Mouse (Mus musculus): ENCODE results near the gene Map3k3. TPM values are rescaled to one million over a fixed set of nuclear protein-coding genes. Genes with fewer than 3 reads are reported as not detected.
A peak's percentile ranks its signal among the peaks of the same experiment; 100 is the strongest.

Map3k3 gene
- total RNA-seq (2021): 10 to 100 TPM; 26.7 to 27.7 TPM
- long read RNA-seq, partial matches to known transcripts: 4 of 7 reads
- long read RNA-seq, other reads (novel, unspliced or antisense): 1 of 7 reads

DNA sequence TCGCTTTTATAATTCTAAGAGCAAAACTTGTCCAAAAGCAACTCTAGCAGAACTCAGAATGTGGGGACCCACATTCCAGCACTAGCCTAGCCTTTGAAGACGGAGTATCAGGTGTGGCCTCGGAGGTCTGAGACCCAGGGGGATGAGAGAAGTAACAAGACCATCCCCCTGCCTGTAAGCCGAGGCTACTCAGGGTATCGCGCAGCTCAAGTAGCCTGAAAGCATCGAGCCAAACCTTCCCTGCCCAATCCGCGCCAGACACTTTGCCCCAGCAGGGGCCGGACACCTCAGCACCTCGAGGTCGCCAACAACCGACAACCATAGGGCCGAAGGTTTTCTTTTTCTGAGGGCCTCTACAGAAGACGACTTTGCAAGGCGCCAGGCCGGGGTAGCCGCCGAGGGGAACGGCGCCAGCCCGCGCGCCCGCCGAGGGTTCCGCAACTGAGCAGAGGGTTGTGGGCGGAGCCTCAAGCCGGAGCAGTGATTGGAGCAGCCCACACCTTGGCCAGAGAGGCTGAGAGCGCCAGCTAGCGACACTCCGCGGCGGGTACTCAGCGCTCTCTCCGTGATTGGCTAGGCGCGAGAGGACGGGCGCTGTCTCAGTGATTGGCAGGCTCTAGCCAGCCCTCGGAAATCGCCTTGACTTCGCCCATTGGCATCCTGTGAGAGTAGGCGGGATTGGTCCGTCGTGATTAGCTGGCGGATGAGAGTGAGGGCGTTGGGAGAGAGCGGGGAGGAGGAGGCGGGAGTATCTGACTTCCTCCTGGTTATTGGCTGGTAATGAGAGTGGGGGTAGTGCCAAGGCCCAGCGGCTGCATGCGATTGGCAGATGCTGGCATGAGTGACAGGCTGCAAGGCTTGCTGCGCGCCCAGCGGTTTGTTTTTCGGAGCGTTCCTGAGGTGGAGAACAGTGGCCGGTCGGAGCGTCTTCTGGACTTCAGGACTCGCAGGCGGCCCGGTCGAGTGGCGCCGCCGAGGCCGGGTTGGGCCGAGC lies at the start of gene Map3k3:
Gene Map3k3, plus strand, starts transcription at position 906 of the 994 bp plus-strand sequence.
- peak; percentile 98 to 99 for DNase-seq (ENCODE audit: low spot score in 2 of 2)

DNA sequence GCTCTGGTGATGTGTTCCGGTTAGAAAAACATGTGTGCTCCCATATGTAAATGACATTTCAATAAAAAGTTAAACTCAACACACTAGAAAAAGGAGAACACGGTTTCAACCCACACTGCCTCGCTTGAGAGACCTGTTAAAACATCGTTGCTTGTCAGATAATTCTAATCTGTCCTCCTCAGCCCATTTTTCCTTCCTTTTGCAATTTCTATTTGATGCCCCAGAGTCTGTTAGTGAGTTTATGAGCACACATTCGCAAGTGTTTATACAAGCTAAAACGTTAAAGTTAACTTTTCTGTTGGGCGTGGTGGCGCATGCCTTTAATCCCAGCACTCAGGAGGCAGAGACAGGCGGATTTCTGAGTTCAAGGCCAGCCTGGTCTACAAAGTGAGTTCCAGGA lies 49.4 kb upstream of the Map3k3 start:
- no peak for DNase-seq (ENCODE audit: low spot score in 2 of 2)

DNA sequence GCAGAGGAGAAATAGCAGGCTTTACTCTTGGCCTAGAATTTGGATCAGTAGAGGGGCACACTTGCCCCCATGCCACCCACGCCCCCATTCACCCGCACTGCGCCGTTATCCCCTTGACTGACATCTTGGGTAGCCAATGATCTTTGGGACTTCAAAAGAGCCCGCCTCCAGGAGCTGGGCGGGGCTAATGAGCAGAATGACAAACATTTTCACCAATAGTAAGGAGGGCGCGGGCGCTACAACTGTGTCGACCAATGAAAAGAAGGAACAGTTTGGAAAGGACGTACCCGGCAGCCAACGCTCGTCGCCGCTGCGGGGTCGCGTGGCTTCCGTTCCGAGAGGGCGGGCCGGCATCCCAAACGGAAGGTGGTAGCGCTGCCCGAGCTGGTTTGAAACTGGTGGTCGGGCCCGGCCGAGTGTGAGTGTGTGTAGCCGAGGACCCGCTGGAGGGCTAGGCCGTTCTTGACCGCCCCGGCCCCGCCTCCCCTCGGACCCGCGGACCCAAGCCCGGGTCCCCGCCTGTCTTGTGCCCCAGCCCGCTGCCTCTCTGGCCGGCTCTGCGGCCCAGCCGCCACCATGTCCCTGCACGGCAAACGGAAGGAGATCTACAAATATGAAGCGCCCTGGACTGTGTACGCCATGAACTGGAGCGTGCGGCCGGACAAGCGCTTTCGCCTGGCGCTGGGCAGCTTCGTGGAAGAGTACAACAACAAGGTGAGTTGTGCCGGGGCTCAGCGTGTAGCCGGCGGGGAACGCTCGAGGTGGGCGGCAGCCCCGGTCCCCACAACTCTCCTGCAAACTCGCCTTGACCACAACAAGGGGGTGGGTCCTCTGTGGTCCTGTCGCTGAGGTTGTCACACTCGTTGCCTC lies 47.6 kb upstream of the Map3k3 start, which contains the start of gene Dcaf7:
Gene Dcaf7, plus strand, starts transcription at position 325 of the 870 bp plus-strand sequence.
- DNase-seq (ENCODE audit: low spot score in 2 of 2): peak; percentile 99 to 100

DNA sequence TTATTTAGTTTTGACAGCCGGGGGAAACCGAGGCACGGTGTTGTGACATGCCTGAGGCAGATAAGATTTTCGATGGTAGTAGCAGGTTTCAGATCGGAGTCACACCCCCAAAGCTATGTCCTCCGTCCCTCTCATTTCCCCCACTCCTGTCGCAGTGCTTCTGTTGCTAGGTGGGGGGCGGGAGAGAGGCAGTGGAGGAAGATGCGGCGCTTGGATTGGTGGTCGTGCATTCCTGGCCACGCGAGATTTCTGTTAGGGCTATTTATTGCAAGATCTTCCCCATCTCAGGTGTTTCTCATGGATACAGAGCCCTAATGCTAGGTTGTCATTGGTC lies 47.0 kb upstream of the Map3k3 start:
- DNase-seq (ENCODE audit: low spot score in 2 of 2): peak; percentile 69 to 76

DNA sequence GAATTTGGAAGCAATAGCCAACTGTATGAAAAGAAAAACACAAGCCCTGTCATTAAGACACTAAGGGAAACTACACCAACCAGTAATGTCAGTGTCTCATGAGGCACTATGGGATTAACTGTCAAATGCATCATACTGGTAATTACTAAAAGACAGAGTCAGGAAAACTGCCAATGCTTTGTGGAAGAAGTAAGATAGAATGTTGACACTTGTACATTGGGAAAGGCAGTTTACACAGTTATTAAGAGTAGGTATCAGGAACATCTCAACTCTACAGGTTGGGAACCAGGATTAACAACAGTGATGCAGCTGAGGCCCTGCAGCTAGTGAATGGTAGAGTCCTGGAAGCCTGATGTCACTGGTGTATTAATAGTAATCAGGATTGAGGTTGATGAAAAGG lies 40.1 kb upstream of the Map3k3 start:
- no peak for DNase-seq (ENCODE audit: low spot score in 2 of 2)

DNA sequence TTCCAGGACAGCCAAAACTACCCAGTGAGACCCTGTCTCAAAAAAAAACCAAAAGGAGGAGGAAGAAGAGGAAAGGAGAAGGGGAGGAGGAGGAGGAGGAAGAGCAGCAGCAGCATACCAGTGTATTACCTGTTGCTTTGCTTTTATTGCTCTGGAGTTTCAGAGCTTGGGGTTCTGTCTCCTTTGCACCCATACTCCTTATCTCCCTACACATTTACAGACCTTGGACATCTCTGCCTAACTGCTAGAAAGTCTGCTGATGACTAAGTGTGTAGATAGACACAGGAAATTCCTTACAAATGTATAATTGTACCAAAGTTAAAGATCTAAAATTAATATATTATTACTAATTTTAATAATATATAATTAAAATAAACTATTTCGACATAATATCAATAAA lies 39.2 kb upstream of the Map3k3 start:
- no peak for DNase-seq (ENCODE audit: low spot score in 2 of 2)

DNA sequence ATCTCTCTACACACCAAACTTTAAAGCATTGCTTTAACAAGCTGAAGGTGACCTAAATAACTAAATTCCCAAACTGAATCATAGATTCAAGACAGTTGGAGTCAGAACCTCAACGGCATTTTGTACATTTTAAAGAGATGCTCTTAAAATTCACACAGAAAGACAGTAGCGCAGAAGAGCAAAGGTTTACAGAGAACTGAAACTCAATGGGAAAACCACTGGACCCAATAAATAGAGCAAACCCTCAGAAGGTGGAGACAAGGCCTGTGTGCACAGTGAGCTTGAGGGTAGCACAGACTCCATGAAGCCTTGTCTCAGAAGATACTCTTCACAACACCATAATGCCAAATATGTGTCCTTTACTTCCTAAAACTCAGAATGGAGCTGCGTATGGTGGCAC lies 38.6 kb upstream of the Map3k3 start:
- no peak for DNase-seq (ENCODE audit: low spot score in 2 of 2)

DNA sequence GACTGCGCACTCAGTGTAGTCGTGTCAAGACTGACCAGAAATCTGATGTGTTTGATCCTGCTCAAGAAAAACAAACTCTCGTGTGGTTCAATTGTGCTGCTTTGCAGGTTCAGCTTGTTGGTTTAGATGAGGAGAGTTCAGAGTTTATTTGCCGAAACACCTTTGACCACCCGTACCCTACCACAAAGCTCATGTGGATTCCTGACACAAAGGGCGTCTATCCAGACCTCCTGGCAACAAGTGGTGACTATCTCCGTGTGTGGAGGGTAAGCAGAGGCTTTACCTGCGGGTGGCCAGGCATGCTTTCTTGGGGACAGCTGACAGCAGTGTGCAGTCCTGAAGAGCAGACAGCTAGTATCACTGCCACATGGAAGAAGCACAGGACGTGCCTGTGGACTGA lies 37.8 kb upstream of the Map3k3 start:
- no peak for DNase-seq (ENCODE audit: low spot score in 2 of 2)

DNA sequence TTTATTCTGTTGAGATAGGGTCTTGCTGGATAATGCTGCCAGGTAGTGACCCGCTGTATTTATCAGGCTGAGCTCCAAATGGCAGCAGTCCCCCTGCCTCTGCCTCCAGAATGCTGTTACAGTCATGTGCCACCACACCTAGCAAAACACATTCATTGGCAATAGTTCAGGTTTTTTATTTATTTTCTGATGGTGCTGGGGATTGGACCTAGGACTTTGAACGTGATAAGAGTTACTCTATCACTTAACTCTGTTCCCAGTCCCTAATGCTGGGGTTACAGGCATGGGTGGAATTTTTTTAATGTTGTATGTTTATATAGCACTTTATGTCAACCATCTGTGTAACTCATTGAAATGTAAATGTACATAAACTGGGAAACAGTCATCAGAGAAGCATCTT lies 30.5 kb upstream of the Map3k3 start:
- DNase-seq (ENCODE audit: low spot score in 2 of 2): no peak

DNA sequence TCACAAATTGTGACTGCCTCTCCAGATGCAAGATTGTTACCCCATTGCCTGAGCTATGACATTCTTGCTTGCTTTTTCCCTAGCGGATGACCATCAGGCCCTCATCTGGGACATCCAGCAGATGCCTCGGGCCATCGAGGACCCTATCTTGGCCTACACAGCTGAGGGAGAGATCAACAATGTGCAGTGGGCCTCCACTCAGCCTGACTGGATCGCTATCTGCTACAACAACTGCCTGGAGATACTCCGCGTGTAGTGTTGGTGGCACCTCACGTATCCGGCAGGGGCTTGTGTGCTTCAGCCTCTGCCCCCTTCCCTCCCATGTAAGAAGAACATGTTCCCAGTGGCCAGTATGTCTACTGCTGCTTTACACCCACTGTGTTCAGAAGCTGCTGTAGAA lies 29.8 kb upstream of the Map3k3 start:
- no peak for DNase-seq (ENCODE audit: low spot score in 2 of 2)

DNA sequence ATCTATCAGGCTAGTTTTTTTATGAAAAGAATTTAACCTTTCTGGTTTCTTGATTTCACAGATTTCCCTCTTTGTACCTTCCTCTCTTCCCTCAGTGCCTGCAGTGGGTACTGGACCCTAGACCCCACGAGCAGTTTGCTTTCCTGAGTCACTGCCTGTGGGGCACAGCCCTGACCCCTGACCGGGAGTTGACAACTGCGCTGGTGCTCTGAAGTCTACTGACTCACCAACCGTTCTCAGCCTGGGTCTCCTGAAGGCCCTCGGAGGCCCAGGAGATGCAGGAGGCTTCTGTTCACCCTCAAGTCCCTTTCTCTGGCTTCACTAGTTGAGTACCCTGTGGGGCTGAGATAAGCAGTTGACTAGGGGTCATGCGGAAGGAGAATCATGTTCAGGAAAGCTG lies 29.1 kb upstream of the Map3k3 start:
- DNase-seq (ENCODE audit: low spot score in 2 of 2): no peak

DNA sequence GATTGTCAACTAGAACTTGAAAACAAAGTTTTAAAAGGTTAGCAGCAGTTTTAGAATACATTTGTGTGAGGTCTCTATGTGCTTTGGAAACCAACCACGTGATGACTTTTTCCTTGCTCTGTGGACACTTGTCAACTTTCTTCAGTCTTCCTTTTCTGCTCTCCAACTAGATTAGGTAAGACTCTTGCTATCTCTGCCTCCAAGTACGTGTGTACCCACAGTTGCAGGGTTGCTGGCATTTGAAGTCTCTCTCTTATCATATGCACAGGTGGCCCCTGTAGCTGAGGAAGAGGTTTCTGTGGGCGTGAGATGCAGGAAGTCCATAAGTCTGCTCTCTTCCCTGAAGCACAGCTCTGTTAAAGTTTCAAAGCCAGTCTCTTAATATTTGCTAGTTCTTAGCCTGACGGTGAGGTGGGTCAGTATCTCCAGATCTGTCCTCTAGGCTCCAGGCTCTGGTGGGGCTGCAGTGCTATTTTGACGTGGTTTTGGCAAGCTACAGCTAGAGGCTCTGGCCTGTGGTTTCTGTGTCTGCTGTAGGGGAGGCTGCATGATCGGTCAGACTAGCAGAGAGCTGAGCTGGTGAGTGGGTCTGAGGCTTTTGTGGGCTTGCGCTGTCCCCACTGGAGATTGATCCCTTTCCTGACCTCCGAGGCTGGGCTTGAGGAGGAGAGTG lies 27.5 kb upstream of the Map3k3 start:
- no peak for DNase-seq (ENCODE audit: low spot score in 2 of 2)

DNA sequence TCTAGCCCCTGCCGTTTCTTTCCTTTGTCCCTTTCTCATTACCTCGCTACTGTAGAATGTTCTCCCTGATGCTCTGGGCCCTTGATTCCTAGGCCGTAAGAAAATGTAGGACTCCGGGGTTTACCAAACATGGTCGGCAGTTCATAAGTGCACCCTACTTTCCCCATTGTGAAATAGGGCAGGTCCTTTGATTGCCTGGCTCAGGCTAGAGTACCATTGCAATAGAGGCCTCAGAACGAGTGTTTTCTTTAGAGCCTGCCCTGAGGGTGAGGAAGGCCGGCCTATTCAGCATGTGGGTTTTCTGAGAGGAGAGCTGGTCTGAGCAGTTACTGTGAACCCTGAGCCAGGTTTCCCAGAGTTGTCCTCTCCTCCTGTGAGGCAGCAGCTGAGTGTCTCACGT lies 26.4 kb upstream of the Map3k3 start:
- DNase-seq (ENCODE audit: low spot score in 2 of 2): no peak

DNA sequence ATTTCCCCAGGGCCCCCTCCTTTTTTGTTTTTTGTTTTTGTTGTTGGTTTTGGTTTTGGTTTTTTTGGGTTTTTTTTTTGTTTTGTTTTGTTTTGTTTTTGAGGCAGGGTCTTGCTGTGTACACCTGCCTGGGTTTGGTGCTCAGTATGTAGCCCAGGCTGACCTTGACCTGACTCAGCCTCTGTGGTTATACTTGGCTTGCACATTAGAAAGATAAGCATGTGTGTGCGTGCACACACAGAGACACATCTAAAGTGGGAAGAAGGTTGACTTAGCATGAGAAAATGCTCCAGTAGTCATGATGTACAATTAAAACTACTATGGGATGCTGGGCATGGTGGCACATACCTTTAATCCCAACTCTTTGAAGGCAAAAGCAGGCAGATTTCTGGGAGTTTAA lies 23.9 kb upstream of the Map3k3 start:
- no peak for DNase-seq (ENCODE audit: low spot score in 2 of 2)

DNA sequence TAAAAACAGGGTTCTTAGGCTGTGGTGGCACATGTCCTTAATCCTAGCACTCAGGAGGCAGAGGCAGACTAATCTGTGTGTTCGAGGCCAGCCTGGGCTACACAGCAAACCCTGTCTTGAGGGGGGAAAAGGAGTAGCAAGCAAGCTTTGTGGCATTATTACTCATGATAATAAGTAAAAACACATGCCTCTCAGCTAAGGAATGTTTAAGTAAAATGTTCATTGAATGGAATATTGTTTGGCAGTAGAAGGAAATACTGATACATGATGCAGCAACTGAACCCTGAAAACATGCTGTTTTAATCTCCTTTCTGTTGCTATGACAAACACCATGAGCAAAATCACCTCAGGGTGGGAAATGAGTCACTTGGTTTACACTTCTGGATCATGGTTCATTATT lies 23.1 kb upstream of the Map3k3 start:
- DNase-seq (ENCODE audit: low spot score in 2 of 2): no peak

DNA sequence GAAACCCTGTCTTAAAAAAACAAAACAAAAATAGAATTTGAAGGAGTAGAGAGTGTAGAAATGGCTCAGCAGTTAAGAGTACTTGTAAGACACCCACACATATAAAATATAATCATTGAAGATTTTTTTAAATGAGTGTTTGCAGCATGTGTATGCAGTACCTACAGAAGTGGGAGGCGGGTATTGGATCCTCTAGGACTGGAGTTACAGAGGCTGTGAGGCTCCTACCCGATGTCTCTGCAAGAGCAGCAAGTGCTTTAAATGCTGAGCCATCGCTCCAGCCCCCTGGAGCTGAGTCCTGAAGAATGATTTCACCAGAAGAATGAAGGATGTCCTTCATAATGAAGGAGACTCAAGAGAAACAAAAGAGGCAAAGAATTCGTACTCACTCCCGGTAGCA lies 20.7 kb upstream of the Map3k3 start:
- no peak for DNase-seq (ENCODE audit: low spot score in 2 of 2)

DNA sequence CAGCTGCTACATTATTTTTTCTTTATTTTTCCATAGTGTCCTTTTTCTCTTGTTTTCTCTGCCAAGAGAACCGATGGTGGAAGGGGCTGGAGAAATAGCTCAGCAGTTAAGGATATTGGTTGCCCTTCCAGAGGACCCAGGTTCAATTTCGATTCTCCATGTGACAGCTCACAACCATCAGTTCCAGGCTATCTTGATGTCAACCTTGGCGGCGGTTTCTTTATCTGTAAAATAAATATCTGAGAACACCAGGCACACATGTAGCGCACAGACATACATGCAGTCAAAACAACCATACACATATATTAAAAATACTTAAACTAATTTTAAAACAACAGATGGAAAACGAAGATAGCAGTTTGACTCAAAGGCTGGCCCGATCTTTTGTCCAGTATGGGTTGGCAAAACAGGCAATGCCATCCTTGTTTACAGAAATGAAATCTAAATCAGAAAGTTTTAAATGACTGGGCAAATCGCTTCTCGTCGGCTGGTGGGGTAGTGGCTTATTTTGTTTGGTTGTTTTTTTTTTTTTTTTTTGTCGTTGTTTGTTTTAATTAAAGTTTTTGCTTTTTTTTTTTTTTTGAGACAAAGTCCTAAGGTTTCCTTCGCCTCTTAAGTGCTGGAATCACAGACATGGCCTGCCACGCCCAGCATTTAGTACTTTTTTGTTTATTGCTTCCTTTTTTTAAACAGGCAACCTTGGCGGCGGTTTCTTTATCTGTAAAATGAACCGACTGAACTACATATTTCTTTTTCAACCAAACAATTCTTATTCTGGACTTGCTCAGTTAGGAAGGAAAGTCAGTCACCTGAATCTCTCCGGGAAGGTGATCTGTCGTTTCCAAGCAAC lies 19.1 kb upstream of the Map3k3 start:
- no peak for DNase-seq (ENCODE audit: low spot score in 2 of 2)

DNA sequence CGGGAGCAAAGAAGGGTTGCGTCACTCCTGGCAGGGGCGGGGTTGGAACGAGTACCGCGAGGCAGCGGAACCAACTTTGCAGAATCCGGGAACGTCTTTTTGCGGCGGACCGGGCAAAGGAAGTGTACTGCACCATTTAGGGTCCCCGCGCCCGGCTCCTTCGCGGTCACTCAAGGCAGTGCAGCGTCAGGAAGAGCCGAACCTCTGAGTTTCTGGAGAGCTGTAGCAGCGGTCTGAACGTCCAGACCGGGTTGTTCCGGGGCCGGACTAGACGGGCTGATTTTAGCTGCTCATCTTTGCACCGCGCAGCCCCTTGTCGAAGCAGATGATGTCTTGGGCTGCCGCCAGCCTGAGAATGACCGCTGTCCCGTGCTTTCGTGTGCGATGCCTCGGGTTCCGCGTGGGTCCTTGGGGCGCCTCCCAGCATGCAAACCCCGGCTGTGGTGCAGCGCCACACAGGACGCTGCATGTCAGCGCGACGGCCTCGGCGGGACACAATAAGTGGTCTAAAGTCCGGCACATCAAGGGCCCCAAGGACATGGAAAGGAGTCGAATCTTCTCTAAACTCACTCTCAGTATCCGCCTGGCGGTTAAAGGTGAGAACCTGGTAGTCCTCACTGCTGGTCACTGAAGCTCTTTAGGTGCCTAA lies 18.4 kb upstream of the Map3k3 start, which contains the start of gene Taco1:
Gene Taco1, plus strand, starts transcription at position 139 of the 649 bp plus-strand sequence.
- DNase-seq (ENCODE audit: low spot score in 2 of 2): peak; percentile 95 to 97

DNA sequence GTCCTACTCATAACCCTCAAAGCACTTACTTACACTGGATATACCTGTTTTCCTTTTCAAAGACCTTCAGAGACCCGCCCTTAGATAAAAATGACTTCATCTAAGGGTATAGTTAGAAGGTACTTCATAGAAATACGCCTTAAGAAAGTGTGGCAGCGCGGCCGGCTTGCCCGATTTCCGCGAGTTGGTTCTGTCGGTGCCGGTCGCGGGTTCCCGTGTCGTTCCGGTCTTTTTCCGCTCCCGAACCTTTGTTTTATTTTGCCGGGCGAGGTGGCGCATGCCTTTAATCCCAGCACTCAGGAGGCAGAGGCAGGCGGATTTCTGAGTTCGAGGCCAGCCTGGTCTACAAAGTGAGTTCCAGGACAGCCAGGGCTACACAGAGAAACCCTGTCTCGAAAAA lies 17.8 kb upstream of the Map3k3 start:
- DNase-seq (ENCODE audit: low spot score in 2 of 2): peak; percentile 23 to 24

DNA sequence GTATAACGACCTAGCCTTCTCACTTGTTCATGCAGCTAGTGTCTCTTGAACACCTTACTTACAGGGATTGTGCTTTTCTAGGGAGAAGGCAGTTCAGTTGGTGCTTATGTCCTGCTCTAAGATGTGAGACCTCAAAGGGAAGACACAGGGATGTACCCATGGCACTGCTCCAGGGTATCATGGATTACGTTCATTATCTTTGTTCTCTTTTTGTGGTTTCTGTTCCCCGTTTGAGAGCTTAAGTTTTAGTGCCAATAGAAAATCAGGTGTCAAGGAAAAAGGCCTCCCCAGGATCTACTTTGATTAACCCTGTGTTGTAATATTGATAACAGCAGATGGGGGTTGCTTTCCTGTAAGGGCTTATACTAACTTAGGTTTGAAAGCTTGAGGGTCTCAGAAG lies 10.6 kb upstream of the Map3k3 start:
- no peak for DNase-seq (ENCODE audit: low spot score in 2 of 2)

Measured in layer of hippocampus, postnatal 10 days (tissue).